Mouse (Mus musculus) CH12.LX (cell line): ENCODE results near the gene Ppig. TPM values are rescaled to one million over a fixed set of nuclear protein-coding genes. Genes with fewer than 3 reads are reported as not detected.
A peak's percentile ranks its signal among the peaks of the same experiment; 100 is the strongest.

ENCODE experiments used
- DNase-seq: peaks from one replicate; pipeline ENCODE4 v3.0.0-alpha.2; 2013; ENCODE audit errors: extremely low read depth
- H3K27ac ChIP-seq: 2 replicates; pipeline ENCODE4 v1.5.1; 2012; ENCODE audit warnings: low read depth, mild to moderate bottlenecking, control low read depth, moderate library complexity; ENCODE audit not compliant: insufficient read depth
- H3K27me3 ChIP-seq: replicated peaks from 2 replicates; pipeline ENCODE3; 2012; ENCODE audit warnings: inconsistent platforms
- H3K36me3 ChIP-seq, 2 experiments: replicated peaks in 1 of 2; 2 replicates each; pipeline versions ENCODE3 to v1.6.1; 2012; ENCODE audit warnings: inconsistent platforms in 1 of 2, low read length in 1 of 2, mild to moderate bottlenecking in 1 of 2, mixed read lengths in 1 of 2, moderate library complexity in 1 of 2; ENCODE audit not compliant: control insufficient read depth in 1 of 2, insufficient read depth in 1 of 2
- H3K4me1 ChIP-seq, 2 experiments: 2 replicates each; pipeline ENCODE4 v1.6.1; 2012; ENCODE audit warnings: inconsistent platforms in 1 of 2, moderate library complexity in 1 of 2; ENCODE audit not compliant: insufficient read depth in 2 of 2, control insufficient read depth in 1 of 2
- H3K4me2 ChIP-seq: 2 replicates; pipeline ENCODE4 v1.6.1; 2012; ENCODE audit warnings: low read depth, mild to moderate bottlenecking, control low read depth; ENCODE audit not compliant: poor library complexity, insufficient read depth, severe bottlenecking
- H3K4me3 ChIP-seq, 3 experiments: fragments of 150-350 bp in 1 of 3; sonication (generic) in 1 of 3; replicated peaks in 1 of 3; 2 replicates each; pipeline versions ENCODE3 to v1.5.1; 2011 to 2012; ENCODE audit warnings: low read depth in 2 of 3, low read length in 2 of 3, mild to moderate bottlenecking in 2 of 3, moderate library complexity in 2 of 3, control low read depth in 1 of 3, improper control_type of control experiment in 1 of 3, inconsistent platforms in 1 of 3, mixed read lengths in 1 of 3; ENCODE audit not compliant: poor library complexity in 1 of 3
- H3K79me2 ChIP-seq: replicated peaks from 2 replicates; pipeline ENCODE4 v1.6.1; 2012; ENCODE audit warnings: mild to moderate bottlenecking, moderate library complexity; ENCODE audit not compliant: control insufficient read depth, poor library complexity, insufficient read depth, severe bottlenecking; ENCODE audit errors: extremely low read depth
- H3K9ac ChIP-seq: 2 replicates; pipeline ENCODE4 v1.6.1; 2012; ENCODE audit warnings: low read depth, mild to moderate bottlenecking, control low read depth, moderate library complexity; ENCODE audit not compliant: insufficient read depth
- H3K9me3 ChIP-seq: replicated peaks from 2 replicates; pipeline ENCODE3; 2012; ENCODE audit warnings: low read length, inconsistent platforms, mixed read lengths
- BHLHE40 ChIP-seq: IDR thresholded peaks from 2 replicates; pipeline ENCODE4 v1.6.1; 2011; ENCODE audit warnings: mild to moderate bottlenecking, low read depth, low read length, improper control_type of control experiment
- CHD1 ChIP-seq: IDR thresholded peaks from 2 replicates; pipeline ENCODE4 v1.6.1; 2012; ENCODE audit warnings: low read depth, low read length, improper control_type of control experiment, inconsistent platforms
- ELF1 ChIP-seq: IDR thresholded peaks from 2 replicates; pipeline ENCODE4 v1.6.1; 2014; ENCODE audit warnings: low read depth, mild to moderate bottlenecking, inconsistent platforms, low read length, improper control_type of control experiment
- EP300 ChIP-seq: IDR thresholded peaks from 2 replicates; pipeline ENCODE4 v1.6.1; 2011; ENCODE audit warnings: low read length, improper control_type of control experiment
- ETS1 ChIP-seq: conservative IDR thresholded peaks from 2 replicates; pipeline ENCODE4 v1.6.1; 2012; ENCODE audit warnings: low read depth, mild to moderate bottlenecking, inconsistent platforms, low read length, improper control_type of control experiment, moderate library complexity
- HCFC1 ChIP-seq: IDR thresholded peaks from 2 replicates; pipeline ENCODE4 v1.6.1; 2012; ENCODE audit warnings: low read depth, mild to moderate bottlenecking, inconsistent platforms, low read length, improper control_type of control experiment
- IRF4 ChIP-seq: IDR thresholded peaks from 2 replicates; pipeline ENCODE4 v1.6.1; 2014; ENCODE audit warnings: low read depth, mild to moderate bottlenecking, inconsistent platforms, low read length, improper control_type of control experiment
- JUN ChIP-seq: IDR thresholded peaks from 2 replicates; pipeline ENCODE4 v1.6.1; 2011; ENCODE audit warnings: low read depth, mild to moderate bottlenecking, low read length, improper control_type of control experiment, moderate library complexity; ENCODE audit not compliant: insufficient read depth
- KAT2A ChIP-seq: IDR thresholded peaks from 2 replicates; pipeline ENCODE4 v1.6.1; 2012; ENCODE audit warnings: low read length, improper control_type of control experiment, inconsistent platforms; ENCODE audit not compliant: insufficient replicate concordance
- MAFK ChIP-seq: IDR thresholded peaks from 2 replicates; pipeline ENCODE4 v1.6.1; 2011; ENCODE audit warnings: low read length, improper control_type of control experiment; ENCODE audit not compliant: insufficient replicate concordance
- MAX ChIP-seq: IDR thresholded peaks from 2 replicates; pipeline ENCODE4 v1.6.1; 2011; ENCODE audit warnings: low read length, improper control_type of control experiment
- MAZ ChIP-seq: IDR thresholded peaks from 2 replicates; pipeline ENCODE4 v1.6.1; 2012; ENCODE audit warnings: low read depth, mild to moderate bottlenecking, inconsistent platforms, low read length, improper control_type of control experiment, moderate library complexity
- MEF2A ChIP-seq: IDR thresholded peaks from 2 replicates; pipeline ENCODE4 v1.6.1; 2014; ENCODE audit warnings: low read depth, mild to moderate bottlenecking, inconsistent platforms, low read length, improper control_type of control experiment, borderline replicate concordance
- MXI1 ChIP-seq: IDR thresholded peaks from 2 replicates; pipeline ENCODE4 v1.6.1; 2011; ENCODE audit warnings: mild to moderate bottlenecking, low read depth, low read length, improper control_type of control experiment
- NRF1 ChIP-seq: IDR thresholded peaks from 2 replicates; pipeline ENCODE4 v1.6.1; 2014; ENCODE audit warnings: low read depth, mild to moderate bottlenecking, inconsistent platforms, low read length, improper control_type of control experiment, moderate library complexity
- PAX5 ChIP-seq: IDR thresholded peaks from 2 replicates; pipeline ENCODE4 v1.6.1; 2012; ENCODE audit warnings: low read length, inconsistent platforms, mixed read lengths
- POLR2A ChIP-seq: IDR thresholded peaks from 2 replicates; pipeline ENCODE4 v1.6.1; 2011; ENCODE audit warnings: low read depth, mild to moderate bottlenecking, improper control_type of control experiment, low read length
- POLR2AphosphoS2 ChIP-seq: IDR thresholded peaks from 2 replicates; pipeline ENCODE4 v1.6.1; 2011; ENCODE audit warnings: low read depth, low read length, improper control_type of control experiment
- RAD21 ChIP-seq: IDR thresholded peaks from 2 replicates; pipeline ENCODE4 v1.6.1; 2011; ENCODE audit warnings: low read depth, mild to moderate bottlenecking, low read length, improper control_type of control experiment, moderate library complexity
- RCOR1 ChIP-seq: conservative IDR thresholded peaks from 2 replicates; pipeline ENCODE4 v1.6.1; 2012; ENCODE audit warnings: low read depth, mild to moderate bottlenecking, inconsistent platforms, low read length, improper control_type of control experiment
- SIN3A ChIP-seq: IDR thresholded peaks from 2 replicates; pipeline ENCODE4 v1.6.1; 2012; ENCODE audit warnings: low read length, improper control_type of control experiment, inconsistent platforms
- SMC3 ChIP-seq: IDR thresholded peaks from 2 replicates; pipeline ENCODE4 v1.6.1; 2011; ENCODE audit warnings: low read depth, low read length, improper control_type of control experiment
- TBP ChIP-seq: conservative IDR thresholded peaks from 2 replicates; pipeline ENCODE4 v1.6.1; 2011; ENCODE audit warnings: low read depth, low read length, improper control_type of control experiment
- TCF12 ChIP-seq: IDR thresholded peaks from 2 replicates; pipeline ENCODE4 v1.6.1; 2014; ENCODE audit warnings: low read depth, mild to moderate bottlenecking, inconsistent platforms, low read length, improper control_type of control experiment
- USF1 ChIP-seq: IDR thresholded peaks from 2 replicates; pipeline ENCODE4 v1.6.1; 2014; ENCODE audit warnings: low read depth, mild to moderate bottlenecking, inconsistent platforms, low read length, improper control_type of control experiment
- ZC3H11A ChIP-seq: IDR thresholded peaks from 2 replicates; pipeline ENCODE4 v1.6.1; 2012; ENCODE audit warnings: low read depth, mild to moderate bottlenecking, inconsistent platforms, low read length, improper control_type of control experiment
- ZKSCAN1 ChIP-seq: IDR thresholded peaks from 2 replicates; pipeline ENCODE4 v1.6.1; 2012; ENCODE audit warnings: low read depth, inconsistent platforms, low read length, improper control_type of control experiment, borderline replicate concordance
- ZMIZ1 ChIP-seq: IDR thresholded peaks from 2 replicates; pipeline ENCODE4 v1.6.1; 2012; ENCODE audit warnings: low read depth, mild to moderate bottlenecking, inconsistent platforms, low read length, improper control_type of control experiment
- ZNF384 ChIP-seq: IDR thresholded peaks from 2 replicates; pipeline ENCODE4 v1.6.1; 2012; ENCODE audit warnings: low read depth, low read length, improper control_type of control experiment, inconsistent platforms
- dilution Hi-C: fragments of 300-500 bp; cut with MboI; formaldehyde crosslinking; loops from 2 replicates; pipeline ENCODE4 v1.14.3; 2020; ENCODE audit warnings: low sequenced_read_pairs; ENCODE audit not compliant: extremely low pct_unique_long_range_greater_than_20kb, extremely low pct_ligation_motif_present
- in situ Hi-C: fragments of 300-500 bp; cut with MboI; formaldehyde crosslinking; loops from 3 replicates; pipeline ENCODE4 v1.14.3; 2019; ENCODE audit warnings: low sequenced_read_pairs, low pct_ligation_motif_present, low pct_unique_long_range_greater_than_20kb, mixed read lengths
- polyA plus RNA-seq: library from polyadenylated mRNA; unstranded; fragments of >175 nt; gene quantifications from 2 replicates; pipeline ENCODE4 v1.2.1, GENCODE M21; 2012; ENCODE audit warnings: low read depth; ENCODE audit not compliant: insufficient read length
- total RNA-seq, 2 experiments: library from RNA; depleted of rRNA; stranded (reverse); fragments of 300-350 nt in 1 of 2; fragments of >200 nt in 1 of 2; gene quantifications; 2 replicates each; pipeline ENCODE4 v1.2.3; 2012 to 2014

The Ppig gene
- total and polyA plus RNA-seq, 3 experiments: 10.3 to 180 (median 12.9) TPM

- Histone ChIP-seq H3K4me3 (no peak overlapping the region), H3K27me3 (peaks cover 2% of the 10 kb centered on the region), H3K9me3 (no peaks in the 10 kb centered on the region), H3K4me1 (peaks cover 1 to 14% of the 10 kb centered on the region in 2 experiments; a peak in 3 of 4 replicates), H3K4me2 (peak overlapping the region; percentile 30; the same call in 1 of the 2 replicates), H3K9ac (no peak overlapping the region), H3K27ac (no peak overlapping the region), H3K79me2 (peaks cover 10% of the 10 kb centered on the region), H3K36me3 (no peaks in the 10 kb centered on the region)
- dilution Hi-C loops (no loop called here), in situ Hi-C loops (no loop called here)
- no peak for TF ChIP-seq RAD21
- no peak for TF ChIP-seq ZNF384
- no peak for TF ChIP-seq TBP
- TF ChIP-seq ETS1: no peak
- no peak for TF ChIP-seq POLR2AphosphoS2
- TF ChIP-seq NRF1: no peak
- TF ChIP-seq USF1: no peak
- no peak for TF ChIP-seq JUN
- no peak for TF ChIP-seq ZKSCAN1
- TF ChIP-seq EP300: no peak
- no peak for TF ChIP-seq MAX
- no peak for TF ChIP-seq SMC3
- DNase-seq: no peak
Observed at GRCm38 (mm10) chr2:69719121-69719520, 3.2 kb upstream of the Ppig start.

GRCm38 (mm10) chr2:69722650-69723518 lies 539 bp downstream of the Ppig start:
- dilution Hi-C loops: no loop called here
- TF ChIP-seq RAD21 (no peak), TBP (peak; percentile 67; the same call in 1 of the 2 replicates), ZC3H11A (no peak), MAX (peak; percentile 91), BHLHE40 (no peak), MEF2A (peak; percentile 26; the same call in 1 of the 2 replicates), TCF12 (peak; percentile 79), CHD1 (no peak), MXI1 (peak; percentile 90), USF1 (no peak), HCFC1 (peak; percentile 95), NRF1 (no peak; the same call in none of the 2 replicates), ETS1 (peak; percentile 42; the same call in 1 of the 2 replicates), PAX5 (no peak), ZNF384 (no peak), RCOR1 (no peak; the same call in 1 of the 2 replicates), ZMIZ1 (peak; percentile 73; the same call in 1 of the 2 replicates), MAZ (peak; percentile 52; the same call in 1 of the 2 replicates), POLR2AphosphoS2 (peak; percentile 83; the same call in 1 of the 2 replicates), SIN3A (peak; percentile 97), POLR2A (peak; percentile 84), KAT2A (peak; percentile 91; the same call in 1 of the 2 replicates), MAFK (peak; percentile 87), IRF4 (peak; percentile 82), EP300 (no peak), ELF1 (peak; percentile 62)

More at GRCm38 (mm10) chr2:69722650-69723518, 539 bp downstream of the Ppig start:
- peak overlapping the region; percentile 94 for H3K9ac ChIP-seq
- H3K36me3 ChIP-seq: peaks cover 0 to 3% of the 10 kb centered on the region in 2 experiments
- H3K4me2 ChIP-seq: peak overlapping the region; percentile 98
- no peaks in the 10 kb centered on the region for H3K9me3 ChIP-seq
- peaks cover 2% of the 10 kb centered on the region for H3K27me3 ChIP-seq
- H3K4me1 ChIP-seq: peaks cover 0 to 24% of the 10 kb centered on the region in 2 experiments; a peak in 2 of 4 replicates
- in situ Hi-C loops: no loop called here
- H3K27ac ChIP-seq: peak overlapping the region; percentile 66
- peak; percentile 93 for DNase-seq
- H3K4me3 ChIP-seq: peak overlapping the region; percentile 77 to 99 (median 80)
- H3K79me2 ChIP-seq: peaks cover 36% of the 10 kb centered on the region
